Mouse (Mus musculus) left cerebral cortex, adult 11 months (tissue): ENCODE measurements around the gene Barx2.

Experiments
- DNase-seq: peaks from one replicate; pipeline ENCODE4 v3.0.0; 2022; ENCODE audit warnings: low spot score

Gene Barx2

GRCm38 (mm10) chr9:31886258-31886657, 27.0 kb downstream of the Barx2 start:
- no peak for DNase-seq

- DNase-seq = no peak
These were observed 30.9 kb downstream of the Barx2 start for GRCm38 (mm10) chr9:31882376-31882775.

- DNase-seq = no peak
These were observed 37.7 kb downstream of the Barx2 start for GRCm38 (mm10) chr9:31875556-31875955.

GRCm38 (mm10) chr9:31874236-31874635, 39.0 kb downstream of the Barx2 start:
- no peak for DNase-seq

GRCm38 (mm10) chr9:31871410-31871809, 41.9 kb downstream of the Barx2 start:
- DNase-seq = no peak

- DNase-seq = no peak
These were observed 44.3 kb downstream of the Barx2 start for GRCm38 (mm10) chr9:31868823-31869460.

GRCm38 (mm10) chr9:31863830-31864229, 49.4 kb downstream of the Barx2 start:
- no peak for DNase-seq

- DNase-seq = no peak
These were observed 53.8 kb downstream of the Barx2 start for GRCm38 (mm10) chr9:31859446-31859845.

- DNase-seq = no peak
These were observed 54.4 kb downstream of the Barx2 start for GRCm38 (mm10) chr9:31858720-31859340.

- no peak for DNase-seq
These were observed 55.8 kb downstream of the Barx2 start for GRCm38 (mm10) chr9:31857512-31857911.

- no peak for DNase-seq
These were observed 56.8 kb downstream of the Barx2 start for GRCm38 (mm10) chr9:31856437-31856836.

GRCm38 (mm10) chr9:31855668-31856067, 57.6 kb downstream of the Barx2 start:
- DNase-seq = no peak

- DNase-seq = no peak
These were observed 61.6 kb downstream of the Barx2 start for GRCm38 (mm10) chr9:31851710-31852109.

GRCm38 (mm10) chr9:31850706-31851105, 62.6 kb downstream of the Barx2 start:
- DNase-seq = no peak

GRCm38 (mm10) chr9:31849387-31849786, 63.9 kb downstream of the Barx2 start:
- DNase-seq = no peak

- no peak for DNase-seq
These were observed 68.6 kb downstream of the Barx2 start for GRCm38 (mm10) chr9:31844614-31845013.

- no peak for DNase-seq
These were observed 72.0 kb downstream of the Barx2 start for GRCm38 (mm10) chr9:31841108-31841815.

- DNase-seq = no peak
These were observed 72.7 kb downstream of the Barx2 start for GRCm38 (mm10) chr9:31840571-31840970.

GRCm38 (mm10) chr9:31840037-31840436, 73.2 kb downstream of the Barx2 start:
- no peak for DNase-seq

- no peak for DNase-seq
These were observed 73.9 kb downstream of the Barx2 start for GRCm38 (mm10) chr9:31839106-31840027.

- DNase-seq = no peak
These were observed 75.2 kb downstream of the Barx2 start for GRCm38 (mm10) chr9:31838047-31838446.

GRCm38 (mm10) chr9:31808753-31809152, 104.5 kb downstream of the Barx2 start:
- DNase-seq = no peak
